Mouse (Mus musculus) heart, postnatal 0 days (tissue): ENCODE data around the gene Nova1.

Experiments
- CTCF ChIP-seq: IDR thresholded peaks from 2 replicates; pipeline ENCODE4 v1.5.1; 2016; ENCODE audit warnings: antibody characterized with exemption, control low read depth, low read depth
- EP300 ChIP-seq: IDR thresholded peaks from 2 replicates; pipeline ENCODE4 v1.6.1; 2016; ENCODE audit warnings: antibody characterized with exemption, low read depth

DNA sequence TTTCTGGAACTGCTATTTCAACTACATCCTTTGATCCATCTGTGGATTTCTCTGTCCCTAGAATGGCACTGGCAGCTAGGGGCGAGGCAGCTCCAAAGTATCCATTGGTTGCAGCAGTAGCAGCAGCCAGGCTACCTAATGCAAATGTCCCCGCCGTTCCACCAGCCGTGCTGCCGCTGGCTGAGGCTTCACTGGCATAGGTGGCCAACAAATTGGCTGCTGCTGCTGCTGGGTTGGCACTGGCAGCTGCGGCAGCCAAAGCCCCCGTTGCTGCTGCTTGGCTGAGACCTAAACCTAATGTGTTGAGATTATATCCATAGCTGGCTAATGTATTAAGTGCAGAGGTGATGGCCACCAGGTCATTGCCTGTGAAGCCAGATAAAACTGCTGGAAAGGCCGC is 118.5 kb downstream of the Nova1 start:
- TF ChIP-seq EP300 (no peak), CTCF (no peak)
